Mouse (Mus musculus) layer of hippocampus, adult 9-10 months (tissue): ENCODE measurements around the gene Arsg.
A peak's percentile ranks its signal among the peaks of the same experiment; 100 is the strongest.
"Not testable (repeated sequence)": the region's sequence is repeated elsewhere in the genome, so short reads cannot be mapped to it uniquely, and the experiment has no call there.

Experiments used
- DNase-seq: peaks from one replicate; pipeline ENCODE4 v3.0.0; 2022; ENCODE audit warnings: low spot score

Gene Arsg

GRCm38 (mm10) chr11:109586424-109586823 lies 113.2 kb downstream of the Arsg start:
- DNase-seq: no peak

DNA sequence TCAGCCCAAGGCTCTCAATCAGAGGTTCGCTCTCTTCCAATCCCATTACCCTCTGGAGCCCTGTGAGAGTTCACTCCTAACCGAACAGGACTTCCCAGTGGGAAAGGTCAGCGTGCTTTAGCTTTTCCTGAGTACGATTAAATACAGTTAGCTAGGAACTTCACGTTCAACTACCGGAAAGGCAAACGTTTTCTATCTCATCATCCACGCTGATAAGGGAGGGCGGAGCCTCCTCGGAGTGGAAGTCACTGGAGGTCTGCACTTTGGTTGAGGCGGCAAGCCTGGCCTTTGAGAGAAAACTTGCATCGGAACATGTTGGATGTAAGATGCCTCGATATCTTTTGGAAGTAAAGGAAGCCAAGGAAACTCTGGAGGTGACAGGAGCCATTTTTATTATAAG lies 113.8 kb downstream of the Arsg start:
- no peak for DNase-seq

DNA sequence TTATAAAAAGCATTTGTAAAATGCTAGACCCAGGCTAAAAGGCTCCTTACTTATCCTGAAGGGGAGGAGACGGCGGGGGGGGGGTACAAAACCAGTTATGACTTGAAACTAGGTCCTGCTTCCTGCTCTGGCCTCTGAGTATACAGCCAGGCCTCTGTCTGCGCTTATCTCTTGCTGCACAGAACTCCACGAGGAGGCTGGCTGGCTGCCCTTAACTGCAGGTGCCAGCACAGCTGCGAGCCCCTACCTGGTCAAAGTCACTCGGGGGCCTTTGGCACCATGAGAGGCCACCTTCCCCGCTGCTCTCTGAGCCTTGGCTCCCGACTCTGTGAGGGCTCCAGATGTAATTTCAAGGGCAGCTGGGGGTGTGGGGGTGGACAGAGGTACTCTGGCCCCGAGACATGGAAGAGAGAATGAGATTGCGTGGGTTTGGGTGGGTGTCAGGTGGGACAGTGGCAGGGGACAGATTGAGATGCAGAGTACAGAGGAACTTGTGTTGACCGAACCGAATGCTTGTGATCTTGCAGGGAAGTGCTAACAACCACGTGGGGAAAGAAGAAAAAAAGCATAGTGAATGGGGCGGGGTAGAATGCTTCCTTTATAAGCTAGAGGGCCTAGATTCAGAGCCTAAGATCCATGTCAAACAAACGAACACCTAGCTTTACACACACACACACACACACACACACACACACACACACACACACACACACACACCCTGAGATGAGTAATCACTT lies 114.6 kb downstream of the Arsg start:
- no peak for DNase-seq

- DNase-seq: no peak
Observed at GRCm38 (mm10) chr11:109590012-109590411, 116.8 kb downstream of the Arsg start.

GRCm38 (mm10) chr11:109591511-109591910 lies 118.3 kb downstream of the Arsg start:
- no peak for DNase-seq

DNA sequence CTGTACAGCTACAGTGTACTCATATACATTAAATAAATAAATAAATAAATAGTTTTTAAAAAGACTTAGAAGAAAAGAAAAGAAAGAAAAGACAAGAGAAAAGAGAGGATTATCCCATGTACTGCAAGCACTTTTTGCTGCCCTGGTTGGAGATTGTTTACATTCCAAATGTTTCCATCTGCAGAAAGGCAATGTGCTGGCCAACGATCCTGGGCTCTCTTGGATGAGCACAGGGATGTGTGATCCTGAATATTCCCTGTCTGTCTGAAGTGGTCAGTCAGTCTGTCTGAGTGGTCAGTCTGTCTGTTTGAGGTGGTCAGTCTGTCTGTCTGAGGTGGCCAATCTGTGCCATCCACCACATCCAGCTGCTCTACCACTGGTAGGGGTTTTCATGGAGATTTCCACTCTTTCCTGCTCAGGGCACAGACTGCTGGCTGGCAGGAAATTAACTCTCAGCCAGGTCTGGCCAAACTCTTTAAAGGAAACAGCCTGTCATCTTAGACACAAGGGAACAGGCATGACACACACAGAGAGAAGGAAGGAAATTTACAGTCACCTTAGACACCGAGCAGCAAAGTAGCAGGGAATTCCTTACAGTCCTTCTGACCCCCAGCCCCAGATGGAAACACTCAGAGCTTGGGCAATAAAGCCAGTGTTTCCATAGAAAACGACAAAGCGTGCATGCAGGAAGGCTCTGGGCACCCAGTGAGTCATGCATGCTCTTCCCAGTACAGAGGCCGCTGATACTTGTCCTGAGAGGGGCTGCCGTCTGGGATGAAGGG lies 120.2 kb downstream of the Arsg start:
- DNase-seq: no peak

DNA sequence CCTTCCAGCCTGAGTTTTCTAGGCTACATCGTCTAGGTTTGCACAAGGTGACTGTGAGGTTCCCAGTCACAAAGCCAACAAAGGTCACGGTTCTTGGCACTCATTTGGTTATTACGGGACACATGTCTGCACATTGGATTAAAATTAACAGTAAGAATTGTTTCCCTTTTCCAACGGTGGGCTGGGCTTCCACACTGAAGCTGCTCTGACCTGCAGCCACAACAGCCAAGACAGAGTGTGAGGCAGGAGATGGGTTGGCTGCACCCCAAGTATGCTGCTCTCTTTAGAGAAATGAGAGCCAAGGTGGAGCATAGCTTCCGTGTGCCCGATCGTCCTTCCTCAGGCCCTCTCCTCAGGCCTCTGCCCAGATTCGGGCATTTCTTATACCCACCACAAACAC lies 121.6 kb downstream of the Arsg start:
- no peak for DNase-seq

- no peak for DNase-seq
Observed at GRCm38 (mm10) chr11:109598778-109599570, 125.8 kb downstream of the Arsg start.

DNA sequence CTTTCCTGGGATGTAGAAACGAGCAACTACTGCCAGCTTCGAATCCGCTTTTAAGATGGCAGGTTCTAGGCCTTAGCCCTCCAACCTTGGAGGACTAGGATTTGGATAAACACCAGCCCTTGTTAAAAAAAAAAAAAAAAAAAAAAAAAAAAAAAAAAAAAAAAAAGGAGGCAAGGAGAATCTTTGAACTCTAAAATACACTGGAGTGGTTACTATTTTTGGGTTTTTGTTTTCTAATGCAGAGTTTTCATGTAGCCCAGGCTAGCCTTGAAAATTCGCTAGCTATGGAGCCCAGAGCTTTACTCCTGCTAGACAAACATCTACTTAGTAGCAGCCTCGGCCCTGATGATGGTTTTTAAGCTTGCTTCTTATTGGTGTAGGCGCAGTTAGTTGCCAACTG lies 134.4 kb downstream of the Arsg start:
- no peak for DNase-seq

DNA sequence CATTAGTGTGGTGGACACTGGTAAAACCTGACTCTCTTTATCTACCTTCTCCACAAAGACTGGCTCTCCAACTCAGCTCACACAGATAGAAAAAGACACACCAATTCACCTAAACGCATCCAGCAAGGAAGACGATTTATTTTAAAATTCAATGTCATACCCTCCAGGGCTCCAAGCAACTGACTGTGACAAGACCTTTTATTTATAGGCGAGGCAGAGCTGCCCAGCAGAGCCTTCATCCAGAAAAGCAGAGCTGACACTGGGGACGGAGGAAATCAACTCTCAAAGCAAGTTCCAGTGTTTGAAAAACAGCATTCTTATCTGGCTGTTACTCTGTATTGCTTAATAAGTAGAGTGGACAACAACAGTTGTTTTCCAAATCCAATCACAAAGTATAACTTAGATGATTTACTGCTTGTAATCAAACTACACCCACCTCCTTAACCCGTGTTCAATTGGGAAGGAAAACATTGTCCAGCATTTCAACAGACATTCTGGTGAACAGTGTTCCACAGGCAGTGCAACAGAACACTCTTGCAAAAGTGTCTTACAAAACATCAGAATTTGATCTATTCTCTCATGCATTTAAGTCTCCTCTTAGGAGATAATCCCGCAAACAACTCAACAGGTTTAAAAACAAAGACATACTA lies 135.9 kb downstream of the Arsg start:
- no peak for DNase-seq

DNA sequence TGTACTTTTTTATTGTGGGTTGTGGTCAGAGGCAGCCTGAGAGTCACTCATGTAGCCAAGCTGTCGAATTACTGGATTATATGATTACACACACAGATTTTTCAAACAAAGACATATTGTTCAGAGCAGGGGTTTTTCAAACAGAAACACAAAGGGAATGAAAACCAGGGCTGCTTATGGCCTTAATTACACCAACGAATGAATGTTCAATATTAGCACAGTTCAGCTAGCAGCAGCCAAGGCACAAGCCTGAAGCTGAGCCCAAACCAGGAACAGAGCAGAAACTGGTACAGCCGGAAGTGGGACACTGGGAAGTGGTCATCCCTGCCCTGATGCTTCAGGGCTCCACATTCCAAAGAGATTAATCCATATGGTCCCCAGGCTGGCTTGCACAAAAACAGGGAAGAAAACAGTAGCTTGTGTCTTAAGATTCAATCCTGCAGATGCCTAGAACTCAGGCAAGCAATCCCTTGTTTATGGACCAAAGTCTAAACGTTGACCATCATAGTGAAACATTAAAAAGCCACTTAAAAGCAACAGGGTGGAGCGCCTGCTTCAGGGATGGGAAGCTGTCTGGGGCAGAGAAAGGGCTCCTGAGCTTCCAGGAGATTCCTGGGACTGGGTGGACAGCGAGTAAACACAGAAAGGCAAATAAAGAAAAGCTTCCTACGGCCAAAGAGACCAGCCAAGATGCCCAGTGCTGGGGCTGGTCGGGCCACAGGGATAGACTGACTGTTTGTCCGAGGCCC lies 137.0 kb downstream of the Arsg start:
- no peak for DNase-seq

DNA sequence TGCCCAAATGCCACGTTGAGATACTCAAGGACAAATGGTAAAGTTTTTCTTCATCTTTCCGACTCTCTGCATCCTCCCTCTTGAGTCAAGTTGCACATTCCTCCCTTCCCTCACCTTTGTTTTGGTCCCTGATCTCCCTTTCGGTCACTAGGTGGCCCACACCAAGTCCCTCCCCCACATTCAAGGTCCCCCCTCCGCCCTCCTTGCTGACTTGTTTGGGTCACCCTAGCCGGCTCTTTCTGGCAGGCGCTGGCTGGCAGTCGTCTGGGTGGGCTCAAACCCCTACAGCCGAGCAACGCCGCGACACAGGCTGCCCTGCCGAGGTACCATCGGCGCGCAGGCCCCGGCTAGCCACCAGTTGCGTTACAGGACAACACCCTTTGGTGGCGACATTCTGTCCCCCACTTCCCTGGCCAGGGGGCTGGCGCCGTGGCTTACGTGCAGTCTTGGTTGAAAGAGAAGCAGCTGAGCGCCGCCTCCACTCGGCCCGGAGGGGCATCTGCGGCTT lies 137.7 kb downstream of the Arsg start:
- DNase-seq: peak; percentile 37

DNA sequence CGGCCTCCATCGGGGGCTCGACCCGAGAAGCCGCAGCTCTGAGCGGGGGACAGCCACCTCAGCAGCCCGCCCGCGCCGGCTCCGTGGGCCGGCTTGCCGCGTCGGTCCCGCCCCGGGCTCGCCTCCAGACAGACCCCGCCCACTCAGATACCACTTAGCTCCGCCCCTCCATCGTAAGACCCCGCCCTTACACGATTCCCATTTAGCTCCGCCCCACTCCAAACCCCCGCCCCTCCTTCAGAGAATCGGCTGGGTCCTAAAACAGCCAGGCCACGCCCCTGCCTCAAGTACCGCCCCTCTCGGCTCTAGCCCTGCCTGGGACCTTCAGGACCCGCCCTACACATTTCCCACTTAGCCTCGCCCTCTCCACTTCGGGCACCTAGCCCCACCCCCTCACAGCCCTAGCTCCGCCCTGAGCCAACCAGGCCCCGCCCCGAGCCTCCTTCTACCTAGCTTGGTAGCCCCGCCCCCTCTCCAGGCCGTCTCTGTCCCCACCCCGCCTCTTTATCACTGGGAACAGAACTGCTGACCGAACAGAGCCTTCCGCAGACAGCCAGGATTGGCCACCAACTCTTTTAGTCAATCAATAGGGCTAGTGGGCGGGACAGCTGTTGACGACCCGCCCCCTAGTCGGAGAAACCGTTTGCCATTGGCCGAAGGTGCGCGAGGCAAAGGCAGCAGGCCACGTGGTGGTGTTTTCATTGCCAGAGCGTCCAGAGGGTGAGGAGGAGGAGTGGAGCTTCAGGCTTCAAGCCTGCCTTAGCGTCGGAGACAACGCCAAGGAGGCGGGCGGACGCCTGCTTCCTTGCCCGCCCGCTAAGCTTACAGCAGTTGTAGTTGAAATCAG lies 138.4 kb downstream of the Arsg start, which contains the start of gene Wipi1:
TSS of gene Wipi1 (minus strand) at position 665 of the 847 bp plus-strand sequence.
- peak; percentile 98 for DNase-seq

- no peak for DNase-seq
Observed at GRCm38 (mm10) chr11:109612871-109613529, 139.8 kb downstream of the Arsg start.

DNA sequence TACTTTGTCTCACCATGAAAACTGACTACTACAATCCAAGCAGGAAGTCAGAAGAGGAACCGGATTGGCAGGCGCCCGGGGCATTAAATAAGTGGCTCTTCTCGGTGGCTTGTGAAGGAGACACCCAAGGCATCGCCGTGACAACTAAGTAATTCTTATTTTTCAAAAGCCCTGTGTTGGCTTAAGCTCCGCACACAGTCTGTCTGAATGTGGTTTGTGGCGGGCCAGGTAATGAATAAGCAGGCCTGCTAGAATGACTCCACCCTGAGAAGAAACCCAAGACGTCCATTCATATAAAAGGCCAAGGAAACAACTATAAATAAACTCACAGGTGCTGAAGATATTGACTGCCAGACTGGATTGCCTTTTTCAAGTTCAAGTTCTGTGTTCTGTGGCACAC lies 142.1 kb downstream of the Arsg start:
- no peak for DNase-seq

DNA sequence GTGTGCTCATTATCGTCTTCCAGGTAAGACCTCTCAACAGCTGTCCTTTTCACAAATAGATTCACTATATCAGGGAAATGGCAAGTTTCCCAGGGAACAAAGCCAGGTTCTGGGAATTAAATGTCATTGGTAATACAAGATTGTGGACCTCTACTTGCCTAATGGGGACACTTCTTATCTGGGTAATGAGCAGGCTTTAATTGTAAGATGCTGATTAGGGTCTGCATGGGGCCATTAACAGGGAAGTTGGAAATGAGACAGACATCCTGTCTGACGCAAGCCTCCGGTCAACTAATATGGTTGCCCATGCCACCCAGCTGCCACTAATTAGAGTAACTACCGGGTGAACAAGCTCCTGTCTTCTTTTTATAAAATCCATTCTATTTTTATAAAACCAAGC lies 143.2 kb downstream of the Arsg start:
- no peak for DNase-seq

DNA sequence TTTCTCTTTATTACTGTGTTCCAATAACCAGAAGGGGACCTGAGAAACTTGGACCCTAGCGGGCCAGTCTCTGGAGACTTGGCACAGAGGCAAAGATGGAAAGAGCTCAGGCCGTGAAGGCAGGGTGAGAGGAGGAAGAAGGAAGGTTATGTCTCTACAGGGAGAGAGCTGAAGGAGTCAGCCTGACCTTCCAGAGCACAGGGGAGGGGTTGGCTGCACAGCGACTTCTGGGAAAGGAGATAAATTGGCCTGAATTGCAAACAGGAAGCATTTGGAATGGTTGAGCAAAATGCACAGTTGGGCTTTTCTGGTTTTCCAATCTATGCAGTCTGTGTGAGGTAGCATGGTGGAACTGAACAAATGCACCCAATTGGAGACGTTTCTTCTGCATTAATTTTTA lies 143.6 kb downstream of the Arsg start:
- DNase-seq: no peak

GRCm38 (mm10) chr11:109619055-109619454 lies 145.9 kb downstream of the Arsg start:
- not testable (repeated sequence) for DNase-seq

- no peak for DNase-seq
Observed at GRCm38 (mm10) chr11:109620356-109620755, 147.2 kb downstream of the Arsg start.

DNA sequence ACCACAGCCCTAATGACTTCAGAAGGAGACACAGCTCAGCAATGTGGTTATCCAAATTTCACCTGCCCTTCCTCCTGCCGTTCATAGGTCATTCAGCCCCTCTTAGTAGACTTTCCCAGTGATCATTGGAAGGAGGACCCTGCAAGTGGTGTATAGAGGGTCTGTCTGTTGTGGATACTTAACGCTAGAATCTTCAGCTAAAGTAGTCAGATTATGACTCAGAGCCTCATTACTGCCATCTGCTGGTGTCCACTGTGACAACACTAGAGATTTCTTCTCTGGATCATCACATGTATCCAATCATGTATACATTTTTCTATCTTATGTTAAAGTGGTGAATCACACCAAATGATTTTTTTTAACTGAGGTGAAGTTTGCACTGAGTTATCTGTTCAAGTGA lies 148.0 kb downstream of the Arsg start:
- no peak for DNase-seq
